Mouse (Mus musculus) MEL (cell line): Measurements from ENCODE around the gene Osbpl9.

Source experiments
- CTCF ChIP-seq, 3 experiments: IDR thresholded peaks in 2 of 3; conservative IDR thresholded peaks in 1 of 3; 2 replicates each; pipeline ENCODE4 v1.5.1; 2011 to 2012; ENCODE audit warnings: low read length in 3 of 3, low read depth in 2 of 3, mild to moderate bottlenecking in 2 of 3, improper control_type of control experiment in 1 of 3, inconsistent platforms in 1 of 3, mixed read lengths in 1 of 3, moderate library complexity in 1 of 3; ENCODE audit not compliant: control insufficient read depth in 1 of 3, insufficient read depth in 1 of 3, poor library complexity in 1 of 3, severe bottlenecking in 1 of 3
- MAZ ChIP-seq: IDR thresholded peaks from 2 replicates; pipeline ENCODE4 v1.6.1; 2012; ENCODE audit warnings: low read depth, mild to moderate bottlenecking, inconsistent platforms, low read length, improper control_type of control experiment
- MEF2A ChIP-seq: IDR thresholded peaks from 2 replicates; pipeline ENCODE4 v1.6.1; 2014; ENCODE audit warnings: low read depth, mild to moderate bottlenecking, inconsistent platforms, low read length, improper control_type of control experiment; ENCODE audit not compliant: poor library complexity, insufficient replicate concordance, severe bottlenecking; ENCODE audit errors: extremely low read depth
- POLR2A ChIP-seq, 2 experiments: IDR thresholded peaks; 2 replicates each; pipeline ENCODE4 v1.6.1; 2011 to 2012; ENCODE audit warnings: low read length in 2 of 2, mild to moderate bottlenecking in 2 of 2, control low read depth in 1 of 2, improper control_type of control experiment in 1 of 2, low read depth in 1 of 2, moderate library complexity in 1 of 2; ENCODE audit not compliant: control insufficient read depth in 1 of 2, insufficient read depth in 1 of 2, poor library complexity in 1 of 2
- ZMIZ1 ChIP-seq: IDR thresholded peaks from 2 replicates; pipeline ENCODE4 v1.6.1; 2012; ENCODE audit warnings: low read depth, mild to moderate bottlenecking, inconsistent platforms, low read length, improper control_type of control experiment, moderate library complexity

DNA sequence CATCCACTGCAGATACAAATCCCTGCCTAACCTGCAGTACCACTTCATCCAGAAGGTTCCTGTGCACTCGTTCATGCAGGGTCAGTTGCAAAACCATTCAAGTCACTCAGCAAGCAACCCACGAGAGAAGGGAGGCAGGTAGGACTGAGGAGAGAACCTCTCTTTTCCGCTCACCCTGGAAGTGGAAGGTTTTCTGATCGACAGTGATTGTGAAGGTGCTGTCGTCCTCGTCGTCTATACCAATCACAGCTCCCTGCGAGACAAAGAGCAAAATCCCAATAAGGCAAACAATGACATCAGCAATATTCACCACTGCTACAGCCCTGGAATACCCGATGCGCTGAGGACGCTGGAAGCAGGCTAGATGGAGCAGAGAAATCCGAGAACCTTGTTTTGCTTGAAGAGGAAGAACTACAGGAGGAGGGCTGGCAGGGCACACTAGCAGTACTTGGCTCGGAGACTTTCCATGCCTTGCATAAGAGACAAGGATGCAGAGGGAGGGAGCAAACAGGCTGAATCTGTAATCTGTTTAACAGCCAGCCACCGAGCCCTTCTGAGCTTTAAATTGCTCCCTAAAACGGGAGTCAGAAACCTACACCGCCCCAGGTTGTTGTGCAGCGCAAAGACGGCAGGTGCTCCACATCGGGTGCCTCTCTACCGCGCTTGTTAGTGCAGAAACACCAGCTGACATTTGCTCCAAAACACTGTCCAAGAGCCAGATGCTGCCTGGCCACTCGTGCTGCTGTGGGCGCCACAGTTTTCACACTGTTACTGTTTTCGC lies 45.4 kb downstream of the Osbpl9 start:
- no peak for TF ChIP-seq POLR2A (IDR thresholded peaks at IDR 0.05; ENCODE audit: control insufficient read depth in 1 of 2, insufficient read depth in 1 of 2, low read depth in 1 of 2, low read length in 2 of 2, poor library complexity in 1 of 2)
- no peak for TF ChIP-seq MAZ
- TF ChIP-seq ZMIZ1, result no peak
- no peak for TF ChIP-seq MEF2A
- no peak for TF ChIP-seq CTCF (IDR thresholded peaks at IDR 0.05 in 2 of 3, conservative IDR thresholded peaks at IDR 0.05 in 1 of 3; ENCODE audit: control insufficient read depth in 1 of 3, insufficient read depth in 1 of 3, low read depth in 2 of 3, low read length in 3 of 3, poor library complexity in 1 of 3, severe bottlenecking in 1 of 3)
